Mouse (Mus musculus) spleen, adult 2 months (tissue): ENCODE measurements around the gene Cutal.

ENCODE experiments used
- CTCF ChIP-seq: fragments of 200-500 bp; IDR thresholded peaks from 2 replicates; pipeline ENCODE4 v1.5.1; 2011; ENCODE audit warnings: mild to moderate bottlenecking, inconsistent platforms; ENCODE audit not compliant: insufficient read depth, insufficient read length, insufficient replicate concordance; ENCODE audit errors: extremely low read depth
- POLR2A ChIP-seq: fragments of 200-500 bp; IDR thresholded peaks from 2 replicates; pipeline ENCODE4 v1.6.1; 2011; ENCODE audit warnings: low read depth, low read length, inconsistent platforms

DNA sequence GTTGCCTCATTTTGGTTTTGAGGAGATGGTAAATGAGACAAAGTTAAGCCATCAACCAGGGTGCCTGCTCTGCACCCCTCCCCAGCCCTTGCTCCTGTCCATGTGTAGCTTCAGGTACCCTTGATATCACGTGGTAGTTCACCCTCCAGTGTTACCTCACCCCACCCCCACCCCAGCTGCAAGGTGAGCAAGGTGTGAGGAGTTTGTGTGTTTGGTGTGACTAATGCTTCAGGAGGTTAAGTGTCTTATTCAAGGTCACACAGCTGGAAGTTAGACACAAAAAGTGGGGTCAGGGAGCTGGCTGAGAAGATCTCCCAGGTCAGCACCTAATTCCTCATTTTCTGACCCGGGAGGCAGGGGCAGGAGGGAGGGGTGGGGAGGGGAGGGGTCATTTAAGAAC is 48.5 kb downstream of the Cutal start:
- TF ChIP-seq CTCF = no peak
- no peak for TF ChIP-seq POLR2A
